Comparison of ENCODE assay signal across 8 mouse cellular contexts in genomic region chr5:65731173-65732007, GRCm38 (mm10). TPM values are rescaled to one million over a fixed set of nuclear protein-coding genes. Genes with fewer than 3 reads are reported as not detected.
A peak's percentile ranks its signal among the peaks of the same experiment; 100 is the strongest.
DNase-seq lines count a peak whose midpoint lies in the region; ATAC-seq and TF ChIP-seq lines count a peak whose summit lies in the region.

No protein-coding gene starts in this region.

- H3K36me3 ChIP-seq in kidney, postnatal 0 days (ENCODE audit: insufficient read depth, low read length), result no peaks in the 10 kb centered on the region
- H3K36me3 ChIP-seq in forebrain, embryonic 16.5 days (ENCODE audit: control insufficient read depth, insufficient read depth), result no peaks in the 10 kb centered on the region

- ATAC-seq in kidney, postnatal 0 days (replicated peaks; ENCODE audit: low FRiP score, low read depth), result no peak; the same call in 1 of the 2 replicates
- ATAC-seq in megakaryocyte, adult 5-6 weeks (ENCODE audit: poor library complexity, severe bottlenecking), result peak; percentile 51; the same call in 1 of the 2 replicates
- ATAC-seq in forebrain, embryonic 16.5 days, result no peak

- 42% methylated on average over 9 of the region's 9 CpGs for WGBS in kidney, postnatal 0 days
- 51% methylated on average over 9 of the region's 9 CpGs for WGBS in forebrain, embryonic 16.5 days

- H3K4me3 ChIP-seq in kidney, postnatal 0 days (replicated peaks; ENCODE audit: low read depth, low read length), result no peak overlapping the region
- H3K4me3 ChIP-seq in forebrain, embryonic 16.5 days (replicated peaks; ENCODE audit: low read length), result no peak overlapping the region

- DNase-seq in gastrocnemius, adult 18-20 months (ENCODE audit: low spot score), result peak; percentile 6
- no peak for DNase-seq in gastrocnemius, adult 8-10 months (ENCODE audit: low spot score in 2 of 2)
- DNase-seq in heart, adult 18-20 months, result peak; percentile 62 to 79
- peak; percentile 74 for DNase-seq in kidney, postnatal 0 days (ENCODE audit: low spot score)
- DNase-seq in right cerebral cortex, postnatal 36 days (ENCODE audit: low spot score in 2 of 2), result no peak
- DNase-seq in frontal cortex, postnatal 14 days (ENCODE audit: low spot score in 2 of 2), result no peak

- H3K4me1 ChIP-seq in kidney, postnatal 0 days (replicated peaks; ENCODE audit: insufficient read depth, low read length), result no peaks in the 10 kb centered on the region
- no peaks in the 10 kb centered on the region for H3K4me1 ChIP-seq in forebrain, embryonic 16.5 days (replicated peaks; ENCODE audit: control insufficient read depth, insufficient read depth, low read length)

- no peak overlapping the region for H3K9ac ChIP-seq in kidney, postnatal 0 days (ENCODE audit: low read depth, low read length)
- H3K9ac ChIP-seq in forebrain, embryonic 16.5 days (replicated peaks; ENCODE audit: low read depth, low read length), result no peak overlapping the region

- TF ChIP-seq CTCF in kidney, postnatal 0 days (IDR thresholded peaks at IDR 0.05; ENCODE audit: low read depth), result no peak

- H3K9me3 ChIP-seq in kidney, postnatal 0 days (replicated peaks; ENCODE audit: low read length), result no peaks in the 10 kb centered on the region
- H3K9me3 ChIP-seq in forebrain, embryonic 16.5 days (ENCODE audit: control insufficient read depth, low read length), result no peaks in the 10 kb centered on the region

- no peak overlapping the region for H3K4me2 ChIP-seq in kidney, postnatal 0 days (ENCODE audit: low read length)
- no peak overlapping the region for H3K4me2 ChIP-seq in forebrain, embryonic 16.5 days (ENCODE audit: low read length)

- no peaks in the 10 kb centered on the region for H3K27me3 ChIP-seq in kidney, postnatal 0 days (ENCODE audit: insufficient read depth, low read length)
- H3K27me3 ChIP-seq in forebrain, embryonic 16.5 days (replicated peaks; ENCODE audit: control insufficient read depth, insufficient read depth, low read length), result no peaks in the 10 kb centered on the region

- H3K27ac ChIP-seq in kidney, postnatal 0 days, result peak overlapping the region; percentile 77; the same call in 1 of the 2 replicates
- H3K27ac ChIP-seq in forebrain, embryonic 16.5 days (ENCODE audit: low read length), result no peak overlapping the region

RNA-seq across cellular contexts. Expression of gene N4bp2, which starts 31.9 kb away (rescaled TPM):
- total RNA-seq in gastrocnemius, adult 18-20 months (2021), result 1 to 10 TPM; 3.9 to 4.2 TPM
- 1 to 10 TPM; 2.6 to 4.5 (median 3.8) TPM for total RNA-seq in gastrocnemius, adult 8-10 months (2022)
- 10 to 100 TPM in 1 of 2 experiments, 1 to 10 TPM in 1; 9.8 to 11.5 TPM for total RNA-seq in heart, adult 18-20 months (2021)
- polyA plus RNA-seq in kidney, postnatal 0 days (2015; fragmentation: Nextera tagmentation; extraction: Ambion mirVana), result 14.9 and 15.8 TPM in 2 replicates
- 30.8 and 31.5 TPM in 2 replicates for total RNA-seq in megakaryocyte, adult 5-6 weeks (2015)
- 25.7 and 28.8 TPM in 2 replicates for total RNA-seq in megakaryocyte, adult 5-6 weeks (2017)
- polyA plus RNA-seq in forebrain, embryonic 16.5 days (2015; fragmentation: Nextera tagmentation; extraction: Ambion mirVana), result 19.0 and 22.4 TPM in 2 replicates

RNA-seq across cellular contexts. Expression of gene Pds5a, which starts 33.3 kb away (rescaled TPM):
- total RNA-seq in gastrocnemius, adult 18-20 months (2021), result 10 to 100 TPM; 43.1 to 44.7 TPM
- 10 to 100 TPM; 37.4 to 55.3 (median 41.5) TPM for total RNA-seq in gastrocnemius, adult 8-10 months (2022)
- 10 to 100 TPM; 56.6 to 56.7 TPM for total RNA-seq in heart, adult 18-20 months (2021)
- polyA plus RNA-seq in kidney, postnatal 0 days (2015; fragmentation: Nextera tagmentation; extraction: Ambion mirVana), result 35.2 and 37.8 TPM in 2 replicates
- total RNA-seq in megakaryocyte, adult 5-6 weeks (2015), result 159 and 200 TPM in 2 replicates
- 162 and 176 TPM in 2 replicates for total RNA-seq in megakaryocyte, adult 5-6 weeks (2017)
- polyA plus RNA-seq in forebrain, embryonic 16.5 days (2015; fragmentation: Nextera tagmentation; extraction: Ambion mirVana), result 62.8 and 64.0 TPM in 2 replicates

Comparison
In these comparisons a context has a peak if more than half of its experiments do, and no peak if none do; other contexts are left out.
1. DNase-seq: peak in gastrocnemius, adult 18-20 months (single experiment), heart, adult 18-20 months (2 of 2) and kidney, postnatal 0 days (single experiment); none in gastrocnemius, adult 8-10 months (0 of 2), right cerebral cortex, postnatal 36 days (0 of 2) and frontal cortex, postnatal 14 days (0 of 2).